Mouse (Mus musculus): ENCODE measurements around the gene Slc25a24. TPM values are rescaled to one million over a fixed set of nuclear protein-coding genes. Genes with fewer than 3 reads are reported as not detected.

Gene Slc25a24
- polyA plus RNA-seq (2016; fragmentation: Nextera tagmentation; extraction: Ambion mirVana), result 49.0 and 52.5 TPM in 2 replicates

DNA sequence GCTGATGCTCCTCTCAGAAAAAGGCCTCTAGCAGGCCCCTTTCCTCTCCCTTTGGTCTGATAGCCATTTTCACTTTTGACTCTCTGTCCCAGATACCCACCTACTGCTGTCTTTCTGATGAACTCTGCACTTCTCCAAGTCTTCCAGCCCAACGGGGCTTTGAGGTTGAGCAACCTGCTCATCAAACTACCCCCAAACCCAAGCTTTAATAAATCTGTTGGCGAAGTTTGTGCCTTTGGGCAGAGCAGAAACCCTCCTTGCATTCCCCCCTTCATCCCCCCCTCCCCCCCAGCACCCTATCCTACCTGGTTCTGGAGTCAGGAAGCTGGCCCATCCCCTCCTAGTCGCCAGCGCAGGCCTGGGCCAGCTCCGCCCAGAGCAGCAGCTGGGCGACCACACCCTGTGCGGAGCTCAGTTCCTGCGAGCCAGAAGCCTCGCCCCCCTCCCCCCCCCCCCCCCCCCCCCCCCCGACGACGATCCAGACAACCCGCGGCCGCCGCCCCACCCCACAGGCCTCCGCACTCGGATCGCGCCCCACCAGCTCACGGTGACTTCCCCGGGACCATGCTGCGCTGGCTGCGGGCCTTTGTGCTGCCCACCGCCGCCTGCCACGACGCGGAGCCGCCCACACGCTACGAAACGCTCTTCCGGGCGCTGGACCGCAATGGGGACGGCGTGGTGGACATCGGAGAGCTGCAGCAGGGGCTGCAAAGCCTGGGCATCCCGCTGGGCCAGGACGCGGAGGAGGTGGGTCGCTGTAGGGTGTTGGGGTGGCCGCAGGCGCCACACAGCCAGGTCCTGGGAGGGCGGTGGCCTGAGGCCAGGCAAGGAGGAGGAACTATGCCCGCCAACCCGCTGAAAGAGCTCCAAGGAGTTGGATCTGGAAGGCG, at the start of gene Slc25a24:
Gene Slc25a24, plus strand, starts transcription at position 509 of the 890 bp plus-strand sequence.
- H3K4me2 ChIP-seq (replicated peaks), result peak within 1 kb of the TSS; percentile 65
- peak; percentile 96 for ATAC-seq (ENCODE audit: insufficient number of reproducible peaks, insufficient read depth, low FRiP score, low TSS enrichment)
- H3K27ac ChIP-seq, result peak within 1 kb of the TSS; percentile 86
- H3K36me3 ChIP-seq, result peaks cover 6% of the 10 kb centered on the region; the same call in 1 of the 2 replicates
- H3K9ac ChIP-seq, result peak within 1 kb of the TSS; percentile 81
- H3K27me3 ChIP-seq, result no peaks in the 10 kb centered on the region
- 2% methylated on average over 37 of the region's 49 CpGs for WGBS
- no peaks in the 10 kb centered on the region for H3K9me3 ChIP-seq
- peak within 1 kb of the TSS; percentile 71 for H3K4me3 ChIP-seq
- peaks cover 13% of the 10 kb centered on the region for H3K4me1 ChIP-seq

DNA sequence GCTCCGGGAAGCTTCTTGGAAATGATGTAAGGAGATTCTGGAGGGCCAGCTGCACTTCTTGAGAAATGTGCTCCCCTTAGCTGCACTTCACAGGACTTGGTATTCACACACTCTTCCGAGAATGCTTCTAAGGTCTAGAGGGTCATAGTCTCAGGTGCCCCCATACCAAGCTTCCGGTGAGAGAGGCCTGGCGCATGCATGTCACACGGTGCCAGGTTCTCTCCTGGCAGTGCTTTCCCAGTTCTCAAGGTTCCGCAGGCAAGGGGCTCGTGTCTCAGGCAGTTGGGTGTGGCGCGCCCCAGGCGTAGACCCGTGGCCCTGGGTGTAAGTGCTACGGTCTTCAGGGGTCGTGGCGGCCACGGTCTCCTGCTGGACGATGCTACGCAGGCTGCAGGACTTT, 42.8 kb upstream of the Slc25a24 start, which contains the start of gene Slc25a54:
Gene Slc25a54, plus strand, starts transcription at position 301 of the 400 bp plus-strand sequence.
- Histone ChIP-seq H3K36me3 (no peaks in the 10 kb centered on the region), H3K4me2 (replicated peaks) (no peak within 1 kb of the TSS), H3K27ac (no peak within 1 kb of the TSS), H3K4me1 (no peaks in the 10 kb centered on the region), H3K9ac (no peak within 1 kb of the TSS), H3K27me3 (no peaks in the 10 kb centered on the region), H3K4me3 (no peak within 1 kb of the TSS), H3K9me3 (no peaks in the 10 kb centered on the region)
- no peak for ATAC-seq (ENCODE audit: insufficient number of reproducible peaks, insufficient read depth, low FRiP score, low TSS enrichment)
- WGBS, result 94% methylated on average over 17 of the region's 17 CpGs

DNA sequence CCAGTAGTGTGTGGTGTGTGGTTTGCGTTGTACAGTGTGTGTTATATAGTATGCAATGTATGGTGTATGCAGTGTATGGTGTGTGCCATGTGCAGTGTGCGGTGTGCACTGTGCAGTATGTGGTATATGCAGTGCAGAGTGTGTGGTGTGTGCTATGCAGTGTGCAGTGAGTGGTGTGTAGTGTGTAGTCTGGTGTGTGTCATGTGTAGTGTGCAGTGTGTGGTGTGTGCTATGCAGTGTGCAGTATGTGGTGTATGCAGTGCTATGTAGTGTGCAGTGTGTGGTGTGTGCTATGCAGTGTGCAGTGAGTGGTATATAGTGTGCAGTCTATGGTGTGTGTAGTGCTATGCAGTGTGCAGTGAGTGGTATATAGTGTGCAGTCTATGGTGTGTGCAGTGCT, 38.5 kb upstream of the Slc25a24 start:
- Histone ChIP-seq H3K9ac (no peak overlapping the region), H3K4me1 (no peaks in the 10 kb centered on the region), H3K27ac (no peak overlapping the region), H3K4me2 (replicated peaks) (no peak overlapping the region), H3K36me3 (no peaks in the 10 kb centered on the region), H3K27me3 (no peaks in the 10 kb centered on the region), H3K4me3 (no peak overlapping the region), H3K9me3 (no peaks in the 10 kb centered on the region)
- WGBS, result 87% methylated on average over 2 of the region's 2 CpGs
- ATAC-seq (ENCODE audit: insufficient number of reproducible peaks, insufficient read depth, low FRiP score, low TSS enrichment), result peak; percentile 74

DNA sequence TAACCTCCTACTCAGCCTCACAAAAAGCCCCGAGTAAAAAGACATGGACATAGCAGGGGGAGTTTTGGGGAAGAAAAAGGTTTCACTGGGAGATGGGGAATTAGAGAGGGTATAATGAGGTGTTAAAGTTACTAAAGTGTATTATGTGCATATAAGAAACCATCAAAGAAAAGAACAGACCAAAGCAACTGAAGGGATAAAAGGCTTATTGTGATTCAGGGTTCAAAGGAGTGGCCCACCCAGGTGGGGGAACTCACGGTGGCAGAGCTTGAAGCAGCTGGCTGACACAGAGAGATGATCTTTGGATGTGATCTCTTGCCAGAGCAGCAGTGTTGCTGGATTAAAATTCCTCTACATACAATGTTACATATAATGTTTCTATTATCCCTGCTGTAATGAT, 34.5 kb upstream of the Slc25a24 start:
- Histone ChIP-seq H3K9ac (no peak overlapping the region), H3K27me3 (no peaks in the 10 kb centered on the region), H3K36me3 (no peaks in the 10 kb centered on the region), H3K4me3 (no peak overlapping the region), H3K27ac (no peak overlapping the region), H3K4me2 (replicated peaks) (no peak overlapping the region), H3K4me1 (no peaks in the 10 kb centered on the region), H3K9me3 (no peaks in the 10 kb centered on the region)
- no peak for ATAC-seq (ENCODE audit: insufficient number of reproducible peaks, insufficient read depth, low FRiP score, low TSS enrichment)
- WGBS, result 16% methylated on average over 2 of the region's 2 CpGs

DNA sequence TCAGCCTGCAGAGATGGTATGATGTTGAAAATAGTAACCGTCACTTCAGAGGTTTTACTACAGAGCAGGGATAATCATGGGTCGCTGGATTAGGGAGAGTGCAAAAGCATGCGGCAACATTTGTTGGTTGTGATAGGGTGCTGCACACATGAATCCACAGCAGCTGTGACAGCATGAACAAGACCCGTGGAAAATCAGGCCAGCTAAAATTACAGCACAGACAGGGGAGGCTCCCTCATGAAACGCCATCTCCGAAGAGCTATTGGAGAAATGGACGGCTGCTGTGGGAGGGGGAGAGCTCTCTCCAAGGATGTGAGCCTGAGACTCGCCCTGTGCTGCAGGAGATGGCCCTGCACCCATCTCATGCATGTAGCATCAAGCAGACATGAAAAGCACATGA, 18.2 kb upstream of the Slc25a24 start:
- Histone ChIP-seq H3K9ac (no peak overlapping the region), H3K27ac (no peak overlapping the region), H3K4me1 (0 out of 2 replicates have a peak, but pooled peaks cover 3% of the 10 kb centered on the region), H3K9me3 (no peaks in the 10 kb centered on the region), H3K36me3 (no peaks in the 10 kb centered on the region), H3K4me3 (no peak overlapping the region), H3K27me3 (no peaks in the 10 kb centered on the region), H3K4me2 (replicated peaks) (no peak overlapping the region)
- ATAC-seq (ENCODE audit: insufficient number of reproducible peaks, insufficient read depth, low FRiP score, low TSS enrichment), result 0 out of 2 replicates have a peak, but pooled peaks have one; percentile 28
- WGBS, result 33% methylated on average over 8 of the region's 8 CpGs

DNA sequence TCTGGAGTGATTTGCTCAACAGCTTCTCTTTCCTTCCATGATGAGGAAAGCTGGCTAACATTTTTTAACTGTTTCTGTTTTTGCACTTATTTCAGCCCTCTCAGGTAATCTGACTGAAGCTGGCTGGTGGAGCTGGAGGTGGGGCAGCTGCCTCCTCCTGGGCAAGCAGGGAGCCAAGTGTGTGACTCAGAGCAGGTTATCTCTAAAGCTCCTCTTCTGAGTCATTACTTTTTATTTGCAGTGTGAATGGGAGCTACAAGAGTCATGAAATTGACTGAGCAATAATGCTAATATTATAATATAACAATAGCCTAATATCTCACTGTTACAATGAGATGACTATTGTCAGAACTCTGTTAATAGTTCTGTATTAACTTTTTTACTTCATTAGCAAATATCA, 5.8 kb upstream of the Slc25a24 start:
- Histone ChIP-seq H3K4me2 (replicated peaks) (no peak overlapping the region), H3K27me3 (no peaks in the 10 kb centered on the region), H3K9ac (no peak overlapping the region), H3K27ac (no peak overlapping the region), H3K36me3 (no peaks in the 10 kb centered on the region), H3K9me3 (no peaks in the 10 kb centered on the region), H3K4me1 (no peaks in the 10 kb centered on the region), H3K4me3 (no peak overlapping the region)
- no peak for ATAC-seq (ENCODE audit: insufficient number of reproducible peaks, insufficient read depth, low FRiP score, low TSS enrichment)

DNA sequence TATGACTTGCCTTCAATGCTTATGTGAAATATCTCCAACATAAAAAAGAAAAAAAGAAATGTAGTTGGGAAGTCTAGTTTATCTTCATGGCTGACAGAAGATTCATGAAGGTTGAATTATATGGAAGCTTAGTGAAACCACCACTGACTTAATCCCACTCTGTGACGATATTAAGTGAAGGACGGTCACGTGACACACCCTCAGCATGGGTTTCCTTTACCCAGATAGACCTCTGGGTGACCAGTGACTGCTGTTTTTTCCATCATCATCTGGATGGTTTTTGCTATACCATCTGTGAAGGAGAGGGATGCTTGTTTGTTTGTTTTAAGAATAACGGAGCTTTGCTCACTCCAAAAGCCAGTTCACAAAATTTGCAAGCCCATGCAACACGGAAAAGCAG, 3.4 kb upstream of the Slc25a24 start:
- H3K4me3 ChIP-seq, result no peak overlapping the region
- H3K27ac ChIP-seq, result no peak overlapping the region
- no peak overlapping the region for H3K9ac ChIP-seq
- H3K4me2 ChIP-seq (replicated peaks), result no peak overlapping the region
- peaks cover 9% of the 10 kb centered on the region for H3K4me1 ChIP-seq
- no peak for ATAC-seq (ENCODE audit: insufficient number of reproducible peaks, insufficient read depth, low FRiP score, low TSS enrichment)
- H3K27me3 ChIP-seq, result no peaks in the 10 kb centered on the region
- H3K36me3 ChIP-seq, result no peaks in the 10 kb centered on the region
- WGBS, result 80% methylated on average over 5 of the region's 5 CpGs
- no peaks in the 10 kb centered on the region for H3K9me3 ChIP-seq

DNA sequence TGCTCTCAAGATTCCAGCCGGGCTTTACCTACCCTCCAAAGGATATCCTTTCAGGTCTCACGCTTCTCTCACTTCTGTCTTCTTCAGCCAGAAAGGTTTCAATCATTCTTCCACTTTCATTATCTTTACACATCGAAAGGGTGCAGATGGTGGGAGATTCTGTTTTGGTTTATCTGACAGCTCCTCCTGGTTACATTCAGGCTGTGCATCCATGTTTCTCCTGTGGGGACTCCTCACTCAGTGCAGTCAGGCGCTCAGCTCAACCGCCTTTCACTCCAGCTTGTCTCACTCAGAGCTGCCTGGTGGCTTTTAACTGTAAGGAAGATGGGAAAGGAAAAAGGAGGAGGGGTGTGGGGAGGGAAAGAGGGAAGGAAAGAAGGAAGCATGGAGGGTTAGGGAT, 3.0 kb upstream of the Slc25a24 start:
- Histone ChIP-seq H3K9me3 (no peaks in the 10 kb centered on the region), H3K4me1 (peaks cover 9% of the 10 kb centered on the region), H3K27me3 (no peaks in the 10 kb centered on the region), H3K27ac (no peak overlapping the region), H3K4me3 (no peak overlapping the region), H3K4me2 (replicated peaks) (no peak overlapping the region), H3K36me3 (no peaks in the 10 kb centered on the region), H3K9ac (no peak overlapping the region)
- WGBS, result 85% methylated on average over 5 of the region's 5 CpGs
- no peak for ATAC-seq (ENCODE audit: insufficient number of reproducible peaks, insufficient read depth, low FRiP score, low TSS enrichment)

DNA sequence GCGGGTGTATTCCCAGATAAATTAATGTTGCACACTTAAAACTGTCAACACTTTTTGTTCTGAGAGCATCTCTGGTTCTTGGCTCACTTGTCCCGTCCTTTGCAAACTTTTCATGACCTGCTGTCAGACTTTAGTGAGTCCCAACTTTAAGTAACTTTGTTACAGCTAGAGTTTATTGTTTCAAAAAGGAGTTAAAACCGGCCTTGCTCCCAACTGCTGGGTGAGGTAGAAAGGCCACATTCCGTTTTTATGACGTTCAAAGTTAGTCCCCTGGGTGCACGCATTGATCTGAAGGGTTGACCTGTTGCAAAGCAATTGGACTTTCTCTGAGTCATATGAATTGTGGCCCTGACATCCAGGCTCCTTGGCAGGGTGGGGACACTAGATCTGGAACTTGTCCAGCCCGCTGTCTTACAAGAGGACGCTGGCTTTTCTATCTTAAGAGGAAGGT, 607 bp downstream of the Slc25a24 start:
- no peaks in the 10 kb centered on the region for H3K27me3 ChIP-seq
- peaks cover 6% of the 10 kb centered on the region; the same call in 1 of the 2 replicates for H3K36me3 ChIP-seq
- H3K9ac ChIP-seq, result peak overlapping the region; percentile 81
- 10% methylated on average over 8 of the region's 8 CpGs for WGBS
- no peaks in the 10 kb centered on the region for H3K9me3 ChIP-seq
- ATAC-seq (ENCODE audit: insufficient number of reproducible peaks, insufficient read depth, low FRiP score, low TSS enrichment), result no peak
- peak overlapping the region; percentile 65 for H3K4me2 ChIP-seq (replicated peaks)
- H3K27ac ChIP-seq, result peak overlapping the region; percentile 86
- peak overlapping the region; percentile 71 for H3K4me3 ChIP-seq
- H3K4me1 ChIP-seq, result peaks cover 13% of the 10 kb centered on the region

DNA sequence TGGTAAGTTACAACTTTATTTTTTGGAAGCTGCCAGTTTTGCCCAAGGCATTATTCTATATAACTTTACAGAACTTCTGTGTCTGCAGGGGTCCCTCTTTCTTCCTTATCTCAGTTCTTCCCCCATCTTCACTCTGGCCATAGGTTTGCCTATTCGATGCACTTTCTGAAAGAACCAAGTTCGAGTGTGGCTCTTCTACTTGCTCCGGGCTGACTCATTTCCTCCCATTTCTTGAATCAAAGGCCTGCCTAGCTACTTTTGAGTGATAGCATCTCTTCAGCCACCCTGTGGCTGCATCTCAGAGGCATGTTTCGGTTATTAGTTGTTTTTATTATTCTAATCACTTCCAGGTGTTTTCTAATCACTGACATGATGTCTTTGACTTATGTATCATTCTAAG, 1.1 kb downstream of the Slc25a24 start:
- 25% methylated on average over 4 of the region's 4 CpGs for WGBS
- Histone ChIP-seq H3K27ac (no peak overlapping the region), H3K9ac (peak overlapping the region; percentile 81), H3K9me3 (no peaks in the 10 kb centered on the region), H3K4me2 (replicated peaks) (peak overlapping the region; percentile 65), H3K36me3 (peaks cover 6% of the 10 kb centered on the region; the same call in 1 of the 2 replicates), H3K4me1 (peaks cover 13% of the 10 kb centered on the region), H3K27me3 (no peaks in the 10 kb centered on the region), H3K4me3 (peak overlapping the region; percentile 71)
- no peak for ATAC-seq (ENCODE audit: insufficient number of reproducible peaks, insufficient read depth, low FRiP score, low TSS enrichment)

DNA sequence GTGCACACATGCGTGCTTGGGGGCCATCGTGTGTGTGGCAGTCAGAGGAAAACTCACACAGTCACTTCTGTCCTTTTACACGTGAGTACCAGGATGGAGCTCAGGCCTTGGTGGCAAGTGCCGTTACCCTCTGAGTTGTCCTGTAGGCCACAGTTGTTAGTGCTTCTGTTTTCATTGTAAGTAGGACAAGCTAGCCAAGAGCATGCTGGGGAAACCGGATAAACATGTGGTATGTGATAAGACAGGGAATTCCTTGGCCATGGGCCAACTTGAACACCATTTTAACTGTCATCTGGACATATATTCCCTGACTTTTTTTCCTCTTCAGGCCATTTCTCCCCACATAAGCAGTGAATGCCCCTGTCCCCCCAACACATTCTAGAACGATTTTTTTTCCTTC, 2.6 kb downstream of the Slc25a24 start:
- WGBS, result 83% methylated on average over 6 of the region's 6 CpGs
- H3K9me3 ChIP-seq, result no peaks in the 10 kb centered on the region
- no peak overlapping the region for H3K4me2 ChIP-seq (replicated peaks)
- no peak overlapping the region for H3K9ac ChIP-seq
- ATAC-seq (ENCODE audit: insufficient number of reproducible peaks, insufficient read depth, low FRiP score, low TSS enrichment), result no peak
- H3K27me3 ChIP-seq, result no peaks in the 10 kb centered on the region
- peaks cover 13% of the 10 kb centered on the region for H3K4me1 ChIP-seq
- no peak overlapping the region for H3K27ac ChIP-seq
- no peak overlapping the region for H3K4me3 ChIP-seq
- H3K36me3 ChIP-seq, result peaks cover 6% of the 10 kb centered on the region; the same call in 1 of the 2 replicates

DNA sequence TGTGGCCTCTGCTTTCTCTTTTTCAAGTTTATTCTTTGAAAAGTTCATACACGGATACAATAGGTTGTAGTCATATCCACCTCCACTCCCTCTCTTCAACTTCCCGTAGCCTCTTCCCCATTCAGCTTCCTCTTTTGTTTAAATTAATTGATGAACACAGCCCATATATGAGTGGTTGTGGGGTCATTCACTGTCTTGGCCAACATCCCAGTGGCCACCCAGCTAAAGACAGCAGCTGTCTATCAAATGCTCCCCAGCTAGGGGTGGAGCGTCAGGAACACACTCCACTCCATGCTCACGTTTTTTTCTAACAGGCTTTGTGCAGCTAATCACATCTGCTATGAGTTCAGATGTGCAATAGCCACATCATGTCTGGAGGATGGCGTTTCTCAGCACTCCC, 6.8 kb downstream of the Slc25a24 start:
- no peak overlapping the region for H3K4me2 ChIP-seq (replicated peaks)
- no peak overlapping the region for H3K27ac ChIP-seq
- no peak overlapping the region for H3K9ac ChIP-seq
- peaks cover 6% of the 10 kb centered on the region for H3K36me3 ChIP-seq
- H3K4me3 ChIP-seq, result no peak overlapping the region
- no peaks in the 10 kb centered on the region for H3K27me3 ChIP-seq
- H3K4me1 ChIP-seq, result peaks cover 3% of the 10 kb centered on the region; the same call in 1 of the 2 replicates
- ATAC-seq (ENCODE audit: insufficient number of reproducible peaks, insufficient read depth, low FRiP score, low TSS enrichment), result no peak
- WGBS, result 80% methylated on average over 5 of the region's 5 CpGs
- no peaks in the 10 kb centered on the region for H3K9me3 ChIP-seq
